Comparison of ENCODE assay signal across 15 mouse cellular contexts in genomic region chr16:45896587-45896986, GRCm38 (mm10).
"Had no signal": no experiment of that assay in that cellular context is flagged by ENCODE, and none has a peak within 500 bp of the region (broad histone marks: within the 10 kb centered on the region; RNA-seq: fewer than 3 reads in every experiment).

No protein-coding gene starts in this region.

- ATAC-seq: liver, postnatal 0 days had no signal

- DNase-seq: kidney, adult 11 months; kidney, postnatal 14 days; left cerebral cortex, postnatal 4 days; liver; liver, embryonic 13.5 days; liver, postnatal 0 days; midbrain, embryonic 14.5 days; right cerebral cortex, postnatal 25 days; thymus, adult 18-20 months; thymus, postnatal 14 days had no signal

- H3K27ac ChIP-seq: kidney, embryonic 15.5 days; liver, embryonic 13.5 days; lung, embryonic 15.5 days; macrophage; neural tube, embryonic 12.5 days had no signal

- H3K4me1 ChIP-seq: neural tube, embryonic 12.5 days had no signal

- H3K27me3 ChIP-seq: kidney, embryonic 15.5 days; liver, embryonic 13.5 days; lung, embryonic 15.5 days; neural tube, embryonic 12.5 days had no signal

- H3K36me3 ChIP-seq: kidney, embryonic 15.5 days; liver, embryonic 13.5 days; lung, embryonic 15.5 days; neural tube, embryonic 12.5 days had no signal

- H3K9me3 ChIP-seq: kidney, embryonic 15.5 days; liver, embryonic 13.5 days; lung, embryonic 15.5 days; neural tube, embryonic 12.5 days had no signal

- H3K4me2 ChIP-seq: kidney, embryonic 15.5 days; liver, embryonic 13.5 days; lung, embryonic 15.5 days; neural tube, embryonic 12.5 days had no signal

- H3K4me3 ChIP-seq: kidney, embryonic 15.5 days; liver, embryonic 13.5 days; lung, embryonic 15.5 days; myocyte; neural tube, embryonic 12.5 days had no signal

- H3K9ac ChIP-seq: kidney, embryonic 15.5 days; liver, embryonic 13.5 days; liver, postnatal 0 days; lung, embryonic 15.5 days; neural tube, embryonic 12.5 days had no signal
